Mouse (Mus musculus) heart, adult 2 months (tissue): ENCODE measurements around the gene Arsa. TPM values are rescaled to one million over a fixed set of nuclear protein-coding genes. Genes with fewer than 3 reads are reported as not detected.

Experiments
- DNase-seq, 2 experiments: peaks; one replicate each; pipeline ENCODE4 v3.0.0; 2021
- H3K27ac ChIP-seq: fragments of 200-600 bp; 2 replicates; pipeline ENCODE4 v1.8.1; 2022
- H3K27me3 ChIP-seq: fragments of 200-500 bp; 2 replicates; pipeline ENCODE4 v1.6.1; 2012; ENCODE audit warnings: mild to moderate bottlenecking, low read length, inconsistent platforms, mixed read lengths; ENCODE audit not compliant: control insufficient read depth, insufficient read depth
- H3K36me3 ChIP-seq: fragments of 200-500 bp; 2 replicates; pipeline ENCODE4 v1.6.1; 2012; ENCODE audit warnings: low read length, inconsistent platforms; ENCODE audit not compliant: control insufficient read depth, insufficient read depth
- H3K4me1 ChIP-seq: fragments of 200-500 bp; 2 replicates; pipeline ENCODE4 v1.6.1; 2011; ENCODE audit warnings: low read length; ENCODE audit not compliant: control insufficient read depth, insufficient read depth
- H3K4me3 ChIP-seq: fragments of 200-600 bp; 2 replicates; pipeline ENCODE4 v1.8.1; 2022
- H3K79me2 ChIP-seq: fragments of 200-500 bp; replicated peaks from 2 replicates; pipeline ENCODE4 v1.6.1; 2012; ENCODE audit warnings: mild to moderate bottlenecking, inconsistent platforms, low read length, moderate library complexity, mixed read lengths; ENCODE audit not compliant: control insufficient read depth, insufficient read depth
- H3K9ac ChIP-seq: fragments of 200-500 bp; 2 replicates; pipeline ENCODE4 v1.6.1; 2012; ENCODE audit warnings: low read depth, mild to moderate bottlenecking, control low read depth, inconsistent platforms, low read length, mixed read lengths
- CTCF ChIP-seq: fragments of 200-600 bp; IDR thresholded peaks from 2 replicates; pipeline ENCODE4 v1.8.1; 2022; ENCODE audit warnings: antibody characterized with exemption, mild to moderate bottlenecking, moderate library complexity
- EP300 ChIP-seq: fragments of 200-500 bp; IDR thresholded peaks from 2 replicates; pipeline ENCODE4 v1.6.1; 2011; ENCODE audit warnings: low read depth, low read length, control low read depth; ENCODE audit not compliant: insufficient read depth
- POLR2A ChIP-seq: fragments of 200-500 bp; IDR thresholded peaks from 2 replicates; pipeline ENCODE4 v1.6.1; 2011; ENCODE audit warnings: mild to moderate bottlenecking, low read depth, low read length, control low read depth; ENCODE audit not compliant: insufficient read depth
- WGBS: fragments of 180-500 bp; shearing (Covaris S2); methylation state at CpG from one replicate; pipeline ENCODE4 v1.1.7; 2018; 5-methylcytosine and 5-hydroxymethylcytosine counted together
- intact Hi-C: fragments of 180-260 bp; cut with DNase I; formaldehyde crosslinking; loops from one replicate; pipeline ENCODE4 v1.15.1; 2025
- long read RNA-seq: library from polyadenylated mRNA; stranded (forward); transcript quantifications from one replicate; pipeline ENCODE4 v2.0.0, GENCODE M21; 2021
- polyA plus RNA-seq: library from polyadenylated mRNA; depleted of rRNA; stranded (reverse); fragments of >200 nt; gene quantifications from 2 replicates; pipeline ENCODE4 v1.2.3, GENCODE M21; 2012; rRNA removed
- total RNA-seq, 2 experiments: library from RNA; stranded (reverse); gene quantifications; 2 replicates each; pipeline ENCODE4 v1.2.3; 2021

Arsa gene
- total RNA-seq: 10 to 100 TPM; 11.1 to 13.5 TPM
- 19.5 and 22.1 TPM in 2 replicates for polyA plus RNA-seq
- long read RNA-seq, partial matches to known transcripts: 2 of 4 reads
- long read RNA-seq, other reads (novel, unspliced or antisense): 2 of 4 reads

- 41% methylated on average over 9 of the region's 9 CpGs for WGBS
- H3K79me2 ChIP-seq: no peaks in the 10 kb centered on the region
- no peaks in the 10 kb centered on the region for H3K27me3 ChIP-seq
- peak in 1 of 2 experiments; percentile 56 for DNase-seq
- H3K36me3 ChIP-seq: no peaks in the 10 kb centered on the region
- H3K27ac ChIP-seq: peak within 1 kb of the TSS; percentile 94
- intact Hi-C loops: loop anchor here (2.0 to 10.0 kb wide), 2 partner anchors 20 to 612 kb away; partner anchors contain the start of gene Pim3
- 0 out of 2 replicates have a peak, but pooled peaks have one; percentile 42 for TF ChIP-seq EP300
- TF ChIP-seq POLR2A: 0 out of 2 replicates have a peak, but pooled peaks have one; percentile 11
- TF ChIP-seq CTCF: no peak
- H3K4me3 ChIP-seq: peak within 1 kb of the TSS; percentile 68
- peaks cover 12% of the 10 kb centered on the region for H3K4me1 ChIP-seq
- peak within 1 kb of the TSS; percentile 68 for H3K9ac ChIP-seq
Measured at GRCm38 (mm10) chr15:89477091-89477491, at the start of gene Arsa. Arsa (minus strand) TSS chr15:89477425.

GRCm38 (mm10) chr15:89526776-89527325 is 49.6 kb upstream of the Arsa start:
- H3K79me2 ChIP-seq: no peaks in the 10 kb centered on the region
- 71% methylated on average over 19 of the region's 19 CpGs for WGBS
- H3K9ac ChIP-seq: no peak overlapping the region
- no peak overlapping the region for H3K4me3 ChIP-seq
- TF ChIP-seq CTCF: no peak
- no peak for TF ChIP-seq EP300
- TF ChIP-seq POLR2A: no peak
- H3K36me3 ChIP-seq: peaks cover 1% of the 10 kb centered on the region
- no peaks in the 10 kb centered on the region; the same call in 1 of the 2 replicates for H3K27me3 ChIP-seq
- H3K27ac ChIP-seq: no peak overlapping the region
- intact Hi-C loops: no loop called here
- H3K4me1 ChIP-seq: peaks cover 2% of the 10 kb centered on the region
- DNase-seq: no peak

GRCm38 (mm10) chr15:89525896-89526295 is 48.7 kb upstream of the Arsa start:
- TF ChIP-seq CTCF (no peak), POLR2A (no peak), EP300 (no peak)
- H3K36me3 ChIP-seq: peaks cover 7% of the 10 kb centered on the region
- no peak for DNase-seq
- intact Hi-C loops: no loop called here
- H3K9ac ChIP-seq: no peak overlapping the region
- H3K4me1 ChIP-seq: peaks cover 2% of the 10 kb centered on the region
- H3K4me3 ChIP-seq: no peak overlapping the region
- no peak overlapping the region for H3K27ac ChIP-seq
- 46% methylated on average over 7 of the region's 7 CpGs for WGBS
- no peaks in the 10 kb centered on the region for H3K79me2 ChIP-seq
- H3K27me3 ChIP-seq: no peaks in the 10 kb centered on the region; the same call in 1 of the 2 replicates

- 84% methylated on average over 8 of the region's 8 CpGs for WGBS
- no peak for TF ChIP-seq EP300
- no peak for TF ChIP-seq CTCF
- TF ChIP-seq POLR2A: no peak
- intact Hi-C loops: no loop called here
- no peak overlapping the region for H3K4me3 ChIP-seq
- H3K9ac ChIP-seq: no peak overlapping the region
- H3K27me3 ChIP-seq: no peaks in the 10 kb centered on the region; the same call in 1 of the 2 replicates
- no peak overlapping the region for H3K27ac ChIP-seq
- H3K36me3 ChIP-seq: peaks cover 9% of the 10 kb centered on the region
- H3K4me1 ChIP-seq: peaks cover 2% of the 10 kb centered on the region
- no peaks in the 10 kb centered on the region for H3K79me2 ChIP-seq
- no peak for DNase-seq
Measured at GRCm38 (mm10) chr15:89525464-89525863, 48.2 kb upstream of the Arsa start.

GRCm38 (mm10) chr15:89524611-89525415 is 47.6 kb upstream of the Arsa start:
- Histone ChIP-seq H3K9ac (no peak overlapping the region), H3K27me3 (no peaks in the 10 kb centered on the region; the same call in 1 of the 2 replicates), H3K79me2 (no peaks in the 10 kb centered on the region), H3K27ac (no peak overlapping the region), H3K36me3 (peaks cover 11% of the 10 kb centered on the region), H3K4me3 (no peak overlapping the region), H3K4me1 (peaks cover 3% of the 10 kb centered on the region)
- no peak for DNase-seq
- 70% methylated on average over 8 of the region's 8 CpGs for WGBS
- no peak for TF ChIP-seq EP300
- no peak for TF ChIP-seq CTCF
- TF ChIP-seq POLR2A: no peak
- intact Hi-C loops: no loop called here
